Mouse (Mus musculus) hindbrain, embryonic 15.5 days (tissue): ENCODE results near the gene Gm26566. TPM values are rescaled to one million over a fixed set of nuclear protein-coding genes. Genes with fewer than 3 reads are reported as not detected.
"Not testable (repeated sequence)": the region's sequence is repeated elsewhere in the genome, so short reads cannot be mapped to it uniquely, and the experiment has no call there.

Source experiments
- ATAC-seq: fragments of 200-750 bp; cut with Nextera tagmentation; 2 replicates; pipeline ENCODE4 v1.8.0; 2017; ENCODE audit warnings: low read depth, moderate number of reproducible peaks, moderate TSS enrichment; ENCODE audit not compliant: low FRiP score
- H3K27ac ChIP-seq: fragments of 300-500 bp; sonication (generic); replicated peaks from 2 replicates; pipeline ENCODE4 v1.5.1; 2015; ENCODE audit warnings: mild to moderate bottlenecking, inconsistent platforms
- H3K27me3 ChIP-seq: fragments of 300-500 bp; sonication (generic); 2 replicates; pipeline ENCODE4 v1.6.1; 2015; ENCODE audit warnings: control low read depth, inconsistent platforms
- H3K36me3 ChIP-seq: fragments of 300-500 bp; sonication (generic); 2 replicates; pipeline ENCODE4 v1.6.1; 2015; ENCODE audit warnings: control low read depth, inconsistent platforms
- H3K4me1 ChIP-seq: fragments of 300-500 bp; sonication (generic); replicated peaks from 2 replicates; pipeline ENCODE4 v1.6.1; 2015; ENCODE audit warnings: control low read depth, inconsistent platforms
- H3K4me2 ChIP-seq: fragments of 300-500 bp; sonication (generic); 2 replicates; pipeline ENCODE4 v1.6.1; 2015; ENCODE audit warnings: moderate library complexity, mild to moderate bottlenecking, inconsistent platforms
- H3K4me3 ChIP-seq: fragments of 300-500 bp; sonication (generic); 2 replicates; pipeline ENCODE4 v1.5.1; 2015; ENCODE audit warnings: mild to moderate bottlenecking, inconsistent platforms
- H3K9ac ChIP-seq: fragments of 300-500 bp; sonication (generic); 2 replicates; pipeline ENCODE4 v1.6.1; 2015; ENCODE audit warnings: inconsistent platforms
- H3K9me3 ChIP-seq: fragments of 300-500 bp; sonication (generic); 2 replicates; pipeline ENCODE4 v1.6.1; 2016; ENCODE audit warnings: control low read depth, inconsistent platforms
- WGBS: fragments of 180-500 bp; shearing (Covaris S2); methylation state at CpG from one replicate; pipeline ENCODE4 v1.1.7; 2015; 5-methylcytosine and 5-hydroxymethylcytosine counted together
- polyA plus RNA-seq: library from polyadenylated mRNA; unstranded; fragments of >200 nt; fragmentation: Nextera tagmentation; extraction: Ambion mirVana; gene quantifications from 2 replicates; pipeline ENCODE4 v1.2.1, GENCODE M21; 2015

The Gm26566 gene
- polyA plus RNA-seq, 1 experiment from 2014 or later, result 1.2 TPM

GRCm38 (mm10) chr4:88742771-88743371 lies 21.3 kb downstream of the Gm26566 start:
- Histone ChIP-seq H3K4me2 (no peak overlapping the region), H3K27me3 (no peaks in the 10 kb centered on the region), H3K9me3 (no peaks in the 10 kb centered on the region), H3K4me3 (no peak overlapping the region), H3K27ac (no peak overlapping the region), H3K9ac (no peak overlapping the region), H3K4me1 (no peaks in the 10 kb centered on the region), H3K36me3 (no peaks in the 10 kb centered on the region)
- no peak for ATAC-seq
- WGBS, result 81% methylated on average over 7 of the region's 7 CpGs

- Histone ChIP-seq H3K9ac (no peak overlapping the region), H3K27me3 (no peaks in the 10 kb centered on the region), H3K4me1 (no peaks in the 10 kb centered on the region), H3K4me2 (no peak overlapping the region), H3K27ac (no peak overlapping the region), H3K36me3 (no peaks in the 10 kb centered on the region), H3K9me3 (no peaks in the 10 kb centered on the region), H3K4me3 (no peak overlapping the region)
- ATAC-seq, result no peak
- 72% methylated on average over 3 of the region's 3 CpGs for WGBS
These were observed 22.6 kb downstream of the Gm26566 start for GRCm38 (mm10) chr4:88744207-88744606.

GRCm38 (mm10) chr4:88749926-88750325 lies 28.3 kb downstream of the Gm26566 start:
- H3K27ac ChIP-seq, result no peak overlapping the region
- no peak overlapping the region for H3K9ac ChIP-seq
- no peak overlapping the region for H3K4me2 ChIP-seq
- no peaks in the 10 kb centered on the region for H3K36me3 ChIP-seq
- no peaks in the 10 kb centered on the region for H3K4me1 ChIP-seq
- ATAC-seq, result no peak
- no peaks in the 10 kb centered on the region for H3K9me3 ChIP-seq
- 60% methylated on average over 6 of the region's 6 CpGs for WGBS
- H3K4me3 ChIP-seq, result no peak overlapping the region
- H3K27me3 ChIP-seq, result no peaks in the 10 kb centered on the region

- not testable (repeated sequence) for ATAC-seq, H3K4me2 ChIP-seq, H3K36me3 ChIP-seq, H3K27ac ChIP-seq, H3K4me3 ChIP-seq, H3K9ac ChIP-seq, H3K9me3 ChIP-seq, H3K27me3 ChIP-seq, H3K4me1 ChIP-seq
- WGBS, result 83% methylated on average over 15 of the region's 15 CpGs
These were observed 33.3 kb downstream of the Gm26566 start, which contains the start of gene Gm13271 for GRCm38 (mm10) chr4:88754818-88755340. Gene Gm13271, plus strand, starts transcription at chr4:88754868.

GRCm38 (mm10) chr4:88756581-88757513 lies 35.2 kb downstream of the Gm26566 start:
- ATAC-seq, H3K4me1 ChIP-seq, H3K36me3 ChIP-seq, H3K9me3 ChIP-seq, H3K27me3 ChIP-seq: not testable (repeated sequence)
- Histone ChIP-seq H3K27ac (peak overlapping the region; percentile 82), H3K9ac (peak overlapping the region; percentile 49), H3K4me3 (peak overlapping the region; percentile 49), H3K4me2 (peak overlapping the region; percentile 90)
- 13% methylated on average over 29 of the region's 31 CpGs for WGBS

- H3K36me3 ChIP-seq, H3K27me3 ChIP-seq, H3K4me1 ChIP-seq, H3K9me3 ChIP-seq: not testable (repeated sequence)
- peak; percentile 100 for ATAC-seq
- Histone ChIP-seq H3K9ac (peak overlapping the region; percentile 49), H3K4me2 (peak overlapping the region; percentile 90), H3K27ac (peak overlapping the region; percentile 82), H3K4me3 (peak overlapping the region; percentile 49)
- 0% methylated on average over 19 of the region's 21 CpGs for WGBS
These were observed 36.0 kb downstream of the Gm26566 start for GRCm38 (mm10) chr4:88757628-88758031.

- H3K27ac ChIP-seq, H3K9me3 ChIP-seq, H3K9ac ChIP-seq, H3K27me3 ChIP-seq, H3K4me2 ChIP-seq, H3K36me3 ChIP-seq, ATAC-seq, H3K4me3 ChIP-seq, H3K4me1 ChIP-seq: not testable (repeated sequence)
- 90% methylated on average over 9 of the region's 9 CpGs for WGBS
These were observed 37.1 kb downstream of the Gm26566 start for GRCm38 (mm10) chr4:88758751-88759150.

GRCm38 (mm10) chr4:88759610-88760268 lies 38.1 kb downstream of the Gm26566 start, which contains the start of gene Gm13283:
Gene Gm13283, plus strand, starts transcription at chr4:88760119.
- not testable (repeated sequence) for H3K27ac ChIP-seq, H3K9ac ChIP-seq, H3K9me3 ChIP-seq, H3K27me3 ChIP-seq, H3K4me1 ChIP-seq, H3K36me3 ChIP-seq, ATAC-seq
- H3K4me2 ChIP-seq, result peak within 1 kb of the TSS; percentile 65
- 21% methylated on average over 9 of the region's 14 CpGs for WGBS
- peak within 1 kb of the TSS; percentile 34 for H3K4me3 ChIP-seq

GRCm38 (mm10) chr4:88760431-88760830 lies 38.8 kb downstream of the Gm26566 start:
- ATAC-seq, H3K27me3 ChIP-seq, H3K36me3 ChIP-seq, H3K9ac ChIP-seq, H3K27ac ChIP-seq, H3K4me1 ChIP-seq, H3K9me3 ChIP-seq: not testable (repeated sequence)
- H3K4me2 ChIP-seq, result peak overlapping the region; percentile 65
- H3K4me3 ChIP-seq, result peak overlapping the region; percentile 34
- under 1% methylated on average over 24 of the region's 28 CpGs for WGBS

- WGBS, result 71% methylated on average over 6 of the region's 8 CpGs
- ATAC-seq, result not testable (repeated sequence)
These were observed 40.2 kb downstream of the Gm26566 start for GRCm38 (mm10) chr4:88761776-88762175.

GRCm38 (mm10) chr4:88762341-88762740 lies 40.7 kb downstream of the Gm26566 start:
- not testable (repeated sequence) for H3K27me3 ChIP-seq, H3K4me3 ChIP-seq, H3K9me3 ChIP-seq, H3K4me2 ChIP-seq, H3K4me1 ChIP-seq, H3K36me3 ChIP-seq, H3K27ac ChIP-seq, ATAC-seq, H3K9ac ChIP-seq
- 66% methylated on average over 9 of the region's 9 CpGs for WGBS

More at GRCm38 (mm10) chr4:88761776-88762175, 40.2 kb downstream of the Gm26566 start:
- not testable (repeated sequence) for H3K4me2 ChIP-seq, H3K36me3 ChIP-seq, H3K9ac ChIP-seq, H3K9me3 ChIP-seq, H3K27me3 ChIP-seq, H3K4me1 ChIP-seq, H3K27ac ChIP-seq, H3K4me3 ChIP-seq
